Mouse (Mus musculus): ENCODE measurements around the gene Nrg3. TPM values are rescaled to one million over a fixed set of nuclear protein-coding genes. Genes with fewer than 3 reads are reported as not detected.

Nrg3 gene
- polyA plus RNA-seq, 1 experiment from 2014 or later: not detected

- Histone ChIP-seq H3K36me3 (ENCODE audit: control insufficient read depth, insufficient read depth, low read length) (no peaks in the 10 kb centered on the region), H3K9me3 (ENCODE audit: control insufficient read depth, low read length) (no peaks in the 10 kb centered on the region), H3K27me3 (ENCODE audit: control insufficient read depth, insufficient read depth, low read length) (no peaks in the 10 kb centered on the region), H3K27ac (replicated peaks in 1 of 2; ENCODE audit: control insufficient read depth in 1 of 2, insufficient read depth in 1 of 2, low read depth in 2 of 2, low read length in 2 of 2) (no peak overlapping the region), H3K9ac (ENCODE audit: low read length) (no peak overlapping the region), H3K4me1 (ENCODE audit: control insufficient read depth in 2 of 2, insufficient read depth in 2 of 2, low read length in 2 of 2) (no peaks in the 10 kb centered on the region), H3K4me2 (ENCODE audit: low read length) (no peak overlapping the region), H3K4me3 (ENCODE audit: control insufficient read depth in 1 of 2, insufficient read depth in 1 of 2, low read depth in 1 of 2, low read length in 2 of 2) (no peak overlapping the region)
- ATAC-seq (ENCODE audit: insufficient number of reproducible peaks, insufficient read depth, low FRiP score, low read depth): no peak
- 53% methylated on average over 1 of the region's 1 CpGs for WGBS
Measured at GRCm38 (mm10) chr14:39095219-39095618, 377.7 kb downstream of the Nrg3 start.

GRCm38 (mm10) chr14:39079461-39079860 is 393.4 kb downstream of the Nrg3 start:
- H3K27ac ChIP-seq (replicated peaks in 1 of 2; ENCODE audit: control insufficient read depth in 1 of 2, insufficient read depth in 1 of 2, low read depth in 2 of 2, low read length in 2 of 2): no peak overlapping the region
- H3K4me1 ChIP-seq (ENCODE audit: control insufficient read depth in 2 of 2, insufficient read depth in 2 of 2, low read length in 2 of 2): no peaks in the 10 kb centered on the region
- no peak overlapping the region for H3K4me2 ChIP-seq (ENCODE audit: low read length)
- no peaks in the 10 kb centered on the region for H3K9me3 ChIP-seq (ENCODE audit: control insufficient read depth, low read length)
- no peaks in the 10 kb centered on the region for H3K36me3 ChIP-seq (ENCODE audit: control insufficient read depth, insufficient read depth, low read length)
- ATAC-seq (ENCODE audit: insufficient number of reproducible peaks, insufficient read depth, low FRiP score, low read depth): no peak
- H3K9ac ChIP-seq (ENCODE audit: low read length): no peak overlapping the region
- H3K4me3 ChIP-seq (ENCODE audit: control insufficient read depth in 1 of 2, insufficient read depth in 1 of 2, low read depth in 1 of 2, low read length in 2 of 2): no peak overlapping the region
- no peaks in the 10 kb centered on the region for H3K27me3 ChIP-seq (ENCODE audit: control insufficient read depth, insufficient read depth, low read length)
- 78% methylated on average over 1 of the region's 1 CpGs for WGBS

DNA sequence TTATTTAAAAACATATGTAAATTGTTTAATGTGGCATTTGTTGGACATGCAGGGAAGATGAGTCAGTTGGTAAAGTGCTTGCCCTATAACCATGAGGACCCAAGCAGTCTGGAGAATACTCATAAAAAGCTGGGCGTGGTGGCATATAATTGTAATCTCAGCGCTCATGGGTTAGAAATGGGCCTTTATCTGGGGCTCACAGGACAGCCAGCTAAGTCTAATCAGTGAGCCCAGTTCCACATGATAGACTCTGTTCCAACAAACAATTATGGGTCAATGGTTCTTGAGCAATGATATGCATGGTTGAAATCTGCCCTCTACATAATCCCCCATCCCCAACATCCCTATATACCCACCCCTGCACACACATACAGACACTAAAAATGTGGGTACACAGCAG is 421.3 kb downstream of the Nrg3 start:
- no peak for ATAC-seq (ENCODE audit: insufficient number of reproducible peaks, insufficient read depth, low FRiP score, low read depth)
- Histone ChIP-seq H3K4me3 (ENCODE audit: control insufficient read depth in 1 of 2, insufficient read depth in 1 of 2, low read depth in 1 of 2, low read length in 2 of 2) (no peak overlapping the region), H3K27ac (replicated peaks in 1 of 2; ENCODE audit: control insufficient read depth in 1 of 2, insufficient read depth in 1 of 2, low read depth in 2 of 2, low read length in 2 of 2) (no peak overlapping the region), H3K9ac (ENCODE audit: low read length) (no peak overlapping the region), H3K9me3 (ENCODE audit: control insufficient read depth, low read length) (no peaks in the 10 kb centered on the region), H3K4me2 (ENCODE audit: low read length) (no peak overlapping the region), H3K4me1 (ENCODE audit: control insufficient read depth in 2 of 2, insufficient read depth in 2 of 2, low read length in 2 of 2) (no peaks in the 10 kb centered on the region), H3K36me3 (ENCODE audit: control insufficient read depth, insufficient read depth, low read length) (no peaks in the 10 kb centered on the region), H3K27me3 (ENCODE audit: control insufficient read depth, insufficient read depth, low read length) (no peaks in the 10 kb centered on the region)
- 88% methylated on average over 2 of the region's 2 CpGs for WGBS

DNA sequence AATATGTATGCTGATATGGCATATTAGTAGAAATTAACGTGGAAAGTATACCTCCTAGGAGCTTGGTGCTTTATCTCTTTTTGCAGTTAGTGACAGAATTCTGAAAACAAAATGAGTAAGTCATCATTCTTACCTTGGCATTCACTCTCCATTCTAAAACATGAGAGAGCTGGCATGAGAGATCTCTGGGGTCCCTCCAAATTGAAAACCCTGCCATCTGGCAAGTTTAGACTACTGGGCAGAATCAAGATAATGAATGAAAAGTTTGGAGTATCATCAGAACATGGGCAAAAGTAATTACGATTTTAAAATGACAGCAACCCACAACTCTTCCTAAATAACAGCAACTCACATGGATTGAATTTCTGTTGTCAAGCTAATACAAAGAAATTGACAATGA is 423.9 kb downstream of the Nrg3 start:
- 57% methylated on average over 2 of the region's 2 CpGs for WGBS
- ATAC-seq (ENCODE audit: insufficient number of reproducible peaks, insufficient read depth, low FRiP score, low read depth): no peak
- no peaks in the 10 kb centered on the region for H3K9me3 ChIP-seq (ENCODE audit: control insufficient read depth, low read length)
- H3K27ac ChIP-seq (replicated peaks in 1 of 2; ENCODE audit: control insufficient read depth in 1 of 2, insufficient read depth in 1 of 2, low read depth in 2 of 2, low read length in 2 of 2): no peak overlapping the region
- no peaks in the 10 kb centered on the region for H3K27me3 ChIP-seq (ENCODE audit: control insufficient read depth, insufficient read depth, low read length)
- H3K4me1 ChIP-seq (ENCODE audit: control insufficient read depth in 2 of 2, insufficient read depth in 2 of 2, low read length in 2 of 2): no peaks in the 10 kb centered on the region
- H3K36me3 ChIP-seq (ENCODE audit: control insufficient read depth, insufficient read depth, low read length): no peaks in the 10 kb centered on the region
- H3K9ac ChIP-seq (ENCODE audit: low read length): no peak overlapping the region
- H3K4me3 ChIP-seq (ENCODE audit: control insufficient read depth in 1 of 2, insufficient read depth in 1 of 2, low read depth in 1 of 2, low read length in 2 of 2): no peak overlapping the region
- no peak overlapping the region for H3K4me2 ChIP-seq (ENCODE audit: low read length)

DNA sequence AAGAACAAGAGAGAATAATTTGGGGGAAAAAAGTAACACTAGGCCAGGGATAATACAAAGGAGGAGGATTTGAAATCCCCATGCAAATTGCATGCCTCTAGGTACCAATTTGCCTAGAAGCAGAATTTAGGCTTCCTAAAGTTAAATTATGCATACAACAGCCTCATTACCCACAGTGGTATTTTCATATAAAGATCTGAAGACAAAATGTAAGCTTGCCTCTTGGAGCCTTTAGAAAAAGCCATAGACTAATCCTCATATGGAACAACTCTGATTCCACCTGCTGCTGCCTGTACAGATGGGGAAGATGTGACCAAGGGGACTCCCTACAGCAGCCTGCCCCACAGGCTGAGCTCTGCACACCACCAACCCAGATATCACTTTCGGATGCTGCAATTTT is 428.6 kb downstream of the Nrg3 start:
- H3K4me2 ChIP-seq (ENCODE audit: low read length): no peak overlapping the region
- no peaks in the 10 kb centered on the region for H3K4me1 ChIP-seq (ENCODE audit: control insufficient read depth in 2 of 2, insufficient read depth in 2 of 2, low read length in 2 of 2)
- no peaks in the 10 kb centered on the region for H3K36me3 ChIP-seq (ENCODE audit: control insufficient read depth, insufficient read depth, low read length)
- no peak overlapping the region for H3K4me3 ChIP-seq (ENCODE audit: control insufficient read depth in 1 of 2, insufficient read depth in 1 of 2, low read depth in 1 of 2, low read length in 2 of 2)
- no peaks in the 10 kb centered on the region for H3K27me3 ChIP-seq (ENCODE audit: control insufficient read depth, insufficient read depth, low read length)
- H3K9me3 ChIP-seq (ENCODE audit: control insufficient read depth, low read length): no peaks in the 10 kb centered on the region
- ATAC-seq (ENCODE audit: insufficient number of reproducible peaks, insufficient read depth, low FRiP score, low read depth): no peak
- no peak overlapping the region for H3K9ac ChIP-seq (ENCODE audit: low read length)
- H3K27ac ChIP-seq (replicated peaks in 1 of 2; ENCODE audit: control insufficient read depth in 1 of 2, insufficient read depth in 1 of 2, low read depth in 2 of 2, low read length in 2 of 2): no peak overlapping the region
- 71% methylated on average over 1 of the region's 1 CpGs for WGBS

GRCm38 (mm10) chr14:39043793-39044192 is 429.1 kb downstream of the Nrg3 start:
- Histone ChIP-seq H3K4me1 (ENCODE audit: control insufficient read depth in 2 of 2, insufficient read depth in 2 of 2, low read length in 2 of 2) (no peaks in the 10 kb centered on the region), H3K4me2 (ENCODE audit: low read length) (no peak overlapping the region), H3K36me3 (ENCODE audit: control insufficient read depth, insufficient read depth, low read length) (no peaks in the 10 kb centered on the region), H3K27ac (replicated peaks in 1 of 2; ENCODE audit: control insufficient read depth in 1 of 2, insufficient read depth in 1 of 2, low read depth in 2 of 2, low read length in 2 of 2) (no peak overlapping the region), H3K9ac (ENCODE audit: low read length) (no peak overlapping the region), H3K27me3 (ENCODE audit: control insufficient read depth, insufficient read depth, low read length) (no peaks in the 10 kb centered on the region), H3K4me3 (ENCODE audit: control insufficient read depth in 1 of 2, insufficient read depth in 1 of 2, low read depth in 1 of 2, low read length in 2 of 2) (no peak overlapping the region), H3K9me3 (ENCODE audit: control insufficient read depth, low read length) (no peaks in the 10 kb centered on the region)
- ATAC-seq (ENCODE audit: insufficient number of reproducible peaks, insufficient read depth, low FRiP score, low read depth): no peak
- 65% methylated on average over 3 of the region's 3 CpGs for WGBS

DNA sequence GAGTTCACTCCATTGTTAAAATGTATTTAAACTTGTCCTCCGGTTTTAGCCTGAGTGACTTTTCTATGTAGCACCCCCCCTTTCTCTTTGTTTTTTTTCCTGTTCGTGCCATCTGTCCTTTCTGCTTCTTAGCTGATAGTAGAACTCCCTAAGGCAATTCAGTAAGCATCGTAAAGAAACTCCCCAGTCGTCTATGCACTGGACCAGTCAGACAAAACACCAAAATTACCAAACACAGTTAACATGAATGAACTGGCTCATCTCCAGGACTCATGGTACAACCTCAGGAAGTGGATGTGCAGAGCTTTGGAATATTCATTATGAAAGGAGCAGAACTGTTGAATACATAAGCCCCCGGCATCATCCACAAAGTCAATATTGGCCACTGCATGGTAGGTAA is 429.5 kb downstream of the Nrg3 start:
- no peak overlapping the region for H3K9ac ChIP-seq (ENCODE audit: low read length)
- H3K4me3 ChIP-seq (ENCODE audit: control insufficient read depth in 1 of 2, insufficient read depth in 1 of 2, low read depth in 1 of 2, low read length in 2 of 2): no peak overlapping the region
- no peaks in the 10 kb centered on the region for H3K4me1 ChIP-seq (ENCODE audit: control insufficient read depth in 2 of 2, insufficient read depth in 2 of 2, low read length in 2 of 2)
- ATAC-seq (ENCODE audit: insufficient number of reproducible peaks, insufficient read depth, low FRiP score, low read depth): no peak
- no peak overlapping the region for H3K4me2 ChIP-seq (ENCODE audit: low read length)
- H3K36me3 ChIP-seq (ENCODE audit: control insufficient read depth, insufficient read depth, low read length): no peaks in the 10 kb centered on the region
- 62% methylated on average over 5 of the region's 5 CpGs for WGBS
- H3K9me3 ChIP-seq (ENCODE audit: control insufficient read depth, low read length): no peaks in the 10 kb centered on the region
- no peaks in the 10 kb centered on the region for H3K27me3 ChIP-seq (ENCODE audit: control insufficient read depth, insufficient read depth, low read length)
- H3K27ac ChIP-seq (replicated peaks in 1 of 2; ENCODE audit: control insufficient read depth in 1 of 2, insufficient read depth in 1 of 2, low read depth in 2 of 2, low read length in 2 of 2): no peak overlapping the region

DNA sequence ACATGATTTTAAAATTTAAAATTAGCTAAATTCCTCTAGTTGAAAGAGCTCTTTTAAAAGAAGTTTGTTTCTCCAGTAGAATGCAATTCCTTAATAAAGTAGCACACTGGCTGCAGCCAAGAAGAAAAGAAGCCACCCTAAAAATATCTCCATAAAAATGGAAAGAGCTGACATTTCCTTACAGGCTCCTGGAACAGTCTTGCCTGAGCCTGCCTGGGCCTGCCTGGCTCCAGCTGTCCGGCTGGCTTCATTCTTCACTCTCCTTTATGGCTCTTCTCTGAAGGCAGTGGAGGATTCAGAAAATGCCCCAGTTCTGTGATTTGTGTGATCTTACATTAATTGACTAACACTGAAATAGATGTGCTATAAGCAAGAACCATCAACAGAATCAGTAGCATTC is 433.8 kb downstream of the Nrg3 start:
- Histone ChIP-seq H3K27ac (replicated peaks in 1 of 2; ENCODE audit: control insufficient read depth in 1 of 2, insufficient read depth in 1 of 2, low read depth in 2 of 2, low read length in 2 of 2) (no peak overlapping the region), H3K9ac (ENCODE audit: low read length) (no peak overlapping the region), H3K4me1 (ENCODE audit: control insufficient read depth in 2 of 2, insufficient read depth in 2 of 2, low read length in 2 of 2) (no peaks in the 10 kb centered on the region), H3K4me3 (ENCODE audit: control insufficient read depth in 1 of 2, insufficient read depth in 1 of 2, low read depth in 1 of 2, low read length in 2 of 2) (no peak overlapping the region), H3K36me3 (ENCODE audit: control insufficient read depth, insufficient read depth, low read length) (no peaks in the 10 kb centered on the region), H3K9me3 (ENCODE audit: control insufficient read depth, low read length) (no peaks in the 10 kb centered on the region), H3K27me3 (ENCODE audit: control insufficient read depth, insufficient read depth, low read length) (no peaks in the 10 kb centered on the region), H3K4me2 (ENCODE audit: low read length) (no peak overlapping the region)
- 74% methylated on average over 1 of the region's 1 CpGs for WGBS
- ATAC-seq (ENCODE audit: insufficient number of reproducible peaks, insufficient read depth, low FRiP score, low read depth): no peak

Data from heart, embryonic 14.5 days (tissue).